Mouse (Mus musculus): ENCODE results near the gene Uxs1. TPM values are rescaled to one million over a fixed set of nuclear protein-coding genes. Genes with fewer than 3 reads are reported as not detected.

Uxs1 gene
- polyA plus RNA-seq (2014; fragmentation: Illumina TruSeq; extraction: RNeasy Lipid Tissue Mini Kit (QIAGEN cat#74804); ENCODE audit: low read depth, low replicate concordance) = 53.5 TPM

GRCm38 (mm10) chr1:43827763-43828194, at the start of gene Uxs1:
TSS of gene Uxs1 (minus strand) at chr1:43827800.

GRCm38 (mm10) chr1:43730491-43730924, 97.1 kb downstream of the Uxs1 start, which contains the start of gene 1500015O10Rik:
TSS of gene 1500015O10Rik (plus strand) at chr1:43730602.

Other genes starting within 250 kb of the Uxs1 start
- gene 1500015O10Rik, start 97.2 kb downstream of the Uxs1 start, polyA plus RNA-seq (2014; fragmentation: Illumina TruSeq; extraction: RNeasy Lipid Tissue Mini Kit (QIAGEN cat#74804); ENCODE audit: low read depth, low replicate concordance) = 0.25 TPM
- gene Tpp2, start 105.8 kb upstream of the Uxs1 start, polyA plus RNA-seq (2014; fragmentation: Illumina TruSeq; extraction: RNeasy Lipid Tissue Mini Kit (QIAGEN cat#74804); ENCODE audit: low read depth, low replicate concordance) = 319 TPM
- gene Mettl21c, start 192.2 kb upstream of the Uxs1 start, polyA plus RNA-seq (2014; fragmentation: Illumina TruSeq; extraction: RNeasy Lipid Tissue Mini Kit (QIAGEN cat#74804); ENCODE audit: low read depth, low replicate concordance) = not detected
- gene Gm8251, start 234.1 kb upstream of the Uxs1 start, polyA plus RNA-seq (2014; fragmentation: Illumina TruSeq; extraction: RNeasy Lipid Tissue Mini Kit (QIAGEN cat#74804); ENCODE audit: low read depth, low replicate concordance) = 86.4 TPM

All from testis, adult 10 weeks (tissue).